Mouse (Mus musculus) limb, embryonic 11.5 days (tissue): ENCODE data around the gene Arhgef26. TPM values are rescaled to one million over a fixed set of nuclear protein-coding genes. Genes with fewer than 3 reads are reported as not detected.

ENCODE experiments used
- polyA plus RNA-seq: library from polyadenylated mRNA; unstranded; fragments of >200 nt; fragmentation: Nextera tagmentation; extraction: Ambion mirVana; gene quantifications from 2 replicates; pipeline ENCODE4 v1.2.1, GENCODE M21; 2014

Gene Arhgef26
- polyA plus RNA-seq, 1 experiment from 2014 or later: 4.0 TPM

Other genes starting within 250 kb of the Arhgef26 start
- gene Dhx36, start 168.7 kb downstream of the Arhgef26 start, polyA plus RNA-seq: 46.1 and 48.6 TPM in 2 replicates